9 mouse cellular contexts compared by ENCODE assay signal in genomic region chr11:106134580-106135528, GRCm38 (mm10). TPM values are rescaled to one million over a fixed set of nuclear protein-coding genes. Genes with fewer than 3 reads are reported as not detected.
DNase-seq lines count a peak whose midpoint lies in the region; ATAC-seq and TF ChIP-seq lines count a peak whose summit lies in the region.
"Had no signal": no experiment of that assay in that cellular context is flagged by ENCODE, and none has a peak within 500 bp of the region (broad histone marks: within the 10 kb centered on the region; RNA-seq: fewer than 3 reads in every experiment).

No protein-coding gene starts in this region.

- H3K4me2 ChIP-seq in liver, embryonic 14.5 days (ENCODE audit: low read depth): peak overlapping the region; percentile 38

- no peak for DNase-seq in thymus, adult 2 months
- DNase-seq in thymus, postnatal 36 days: no peak
- peak; percentile 59 to 69 for DNase-seq in cerebellum, adult 2 months
- peak; percentile 70 for DNase-seq in gastrocnemius, postnatal 25 days
- peak; percentile 54 for DNase-seq in induced T-regulatory cell, adult 2 months (ENCODE audit: low read depth)
- DNase-seq in liver, embryonic 14.5 days (ENCODE audit: low read depth in 3 of 3, low spot score in 3 of 3): peak in 2 of 3 experiments; percentile 36 to 37
- peak; percentile 34 for DNase-seq in naive thymus-derived CD4-positive, alpha-beta T cell, adult 2 months (ENCODE audit: low read depth)

- H3K9me3 ChIP-seq in liver, embryonic 14.5 days (ENCODE audit: control insufficient read depth, low read length): no peaks in the 10 kb centered on the region

- H3K36me3 ChIP-seq in thymus, adult 2 months (ENCODE audit: control insufficient read depth, insufficient read depth, low read length): no peaks in the 10 kb centered on the region
- H3K36me3 ChIP-seq in liver, embryonic 14.5 days (replicated peaks; ENCODE audit: control insufficient read depth, insufficient read depth, low read depth): no peaks in the 10 kb centered on the region

- no peak for TF ChIP-seq CTCF in thymus, adult 2 months (IDR thresholded peaks at IDR 0.05; ENCODE audit: borderline replicate concordance, control insufficient read depth, extremely low read depth, insufficient read depth, low read length, poor library complexity)
- no peak for TF ChIP-seq CTCF in cerebellum, adult 2 months (IDR thresholded peaks at IDR 0.05; ENCODE audit: borderline replicate concordance, insufficient read depth, low read depth, low read length)
- TF ChIP-seq CTCF in liver, embryonic 14.5 days (IDR thresholded peaks at IDR 0.05; ENCODE audit: low read depth): no peak

- WGBS in thymus, adult 2 months: 13% methylated on average over 8 of the region's 8 CpGs
- WGBS in cerebellum, adult 2 months: 17% methylated on average over 8 of the region's 8 CpGs
- 11% methylated on average over 8 of the region's 8 CpGs for WGBS in liver, embryonic 14.5 days (ENCODE audit: insufficient replicate concordance)

- H3K27me3 ChIP-seq in thymus, adult 2 months (ENCODE audit: control insufficient read depth, insufficient read depth, low read length): no peaks in the 10 kb centered on the region
- H3K27me3 ChIP-seq in cerebellum, adult 2 months (ENCODE audit: control insufficient read depth, insufficient read depth, low read length): no peaks in the 10 kb centered on the region
- no peaks in the 10 kb centered on the region for H3K27me3 ChIP-seq in liver, embryonic 14.5 days (ENCODE audit: control insufficient read depth, insufficient read depth, low read length)

- peaks cover 6% of the 10 kb centered on the region for H3K4me1 ChIP-seq in thymus, adult 2 months (replicated peaks; ENCODE audit: control insufficient read depth, insufficient read depth, low read length)
- peaks cover 8% of the 10 kb centered on the region; the same call in 1 of the 2 replicates for H3K4me1 ChIP-seq in cerebellum, adult 2 months (ENCODE audit: control insufficient read depth, insufficient read depth, low read length)
- peaks cover 0 to 8% of the 10 kb centered on the region in 2 experiments; a peak in 3 of 4 replicates for H3K4me1 ChIP-seq in liver, embryonic 14.5 days (replicated peaks; ENCODE audit: control insufficient read depth in 2 of 2, insufficient read depth in 2 of 2, low read length in 1 of 2)

- H3K9ac ChIP-seq in liver, embryonic 14.5 days (replicated peaks): no peak overlapping the region

- H3K4me3 ChIP-seq in thymus, adult 2 months (ENCODE audit: control insufficient read depth, insufficient read depth, low read length): no peak overlapping the region
- no peak overlapping the region for H3K4me3 ChIP-seq in cerebellum, adult 2 months (replicated peaks; ENCODE audit: insufficient read depth, low read depth, low read length)
- H3K4me3 ChIP-seq in liver, embryonic 14.5 days (ENCODE audit: insufficient read depth in 1 of 2, low read depth in 2 of 2, low read length in 2 of 2): no peak overlapping the region

- ATAC-seq in liver, embryonic 14.5 days (ENCODE audit: insufficient read depth): peak; percentile 71
- ATAC-seq in erythroid progenitor cell, adult 5-6 weeks (replicated peaks; ENCODE audit: low FRiP score, poor library complexity, severe bottlenecking): no peak

- TF ChIP-seq POLR2A in thymus, adult 2 months (IDR thresholded peaks at IDR 0.05; ENCODE audit: control insufficient read depth, extremely low read depth, insufficient read depth, low read length, poor library complexity): no peak
- TF ChIP-seq POLR2A in cerebellum, adult 2 months (IDR thresholded peaks at IDR 0.05; ENCODE audit: borderline replicate concordance, insufficient read depth, low read length): no peak

- peak overlapping the region; percentile 33; the same call in 1 of the 2 replicates for H3K27ac ChIP-seq in thymus, adult 2 months (ENCODE audit: control insufficient read depth, insufficient read depth, low read length)
- H3K27ac ChIP-seq in cerebellum, adult 2 months (ENCODE audit: insufficient read depth, low read length): peak overlapping the region; percentile 58
- H3K27ac ChIP-seq in liver, embryonic 14.5 days: peak overlapping the region; percentile 65

- TF ChIP-seq EP300 in liver, embryonic 14.5 days (IDR thresholded peaks at IDR 0.05; ENCODE audit: low read depth): no peak

RNA-seq across cellular contexts. Expression of gene Gm10840, which starts 25.8 kb away (rescaled TPM):
- polyA plus RNA-seq in thymus, adult 2 months (2012; rRNA removed): not detected in 2 replicates
- polyA plus RNA-seq in cerebellum, adult 2 months (2012; rRNA removed): not detected in 2 replicates
- not detected for total RNA-seq in gastrocnemius, postnatal 25 days (2021)
- not detected in 2 replicates for polyA plus RNA-seq in liver, embryonic 14.5 days (2012; rRNA removed)
- polyA plus RNA-seq in liver, embryonic 14.5 days (2014; fragmentation: Nextera tagmentation; extraction: Ambion mirVana): not detected in 2 replicates
- not detected in 2 replicates for total RNA-seq in erythroid progenitor cell, adult 5-6 weeks (2015; ENCODE audit: low replicate concordance)
- total RNA-seq in erythroid progenitor cell, adult 5-6 weeks (2017; ENCODE audit: low replicate concordance): not detected in 2 replicates
- total RNA-seq: gastrocnemius, postnatal 4 days had no signal

RNA-seq across cellular contexts. Expression of gene Limd2, which starts 25.8 kb away (rescaled TPM):
- 569 and 594 TPM in 2 replicates for polyA plus RNA-seq in thymus, adult 2 months (2012; rRNA removed)
- 36.1 and 41.1 TPM in 2 replicates for polyA plus RNA-seq in cerebellum, adult 2 months (2012; rRNA removed)
- 1 to 10 TPM; 1.9 to 3.3 TPM for total RNA-seq in gastrocnemius, postnatal 25 days (2021)
- 17.3 and 26.7 TPM in 2 replicates for polyA plus RNA-seq in liver, embryonic 14.5 days (2012; rRNA removed)
- 57.8 and 59.4 TPM in 2 replicates for polyA plus RNA-seq in liver, embryonic 14.5 days (2014; fragmentation: Nextera tagmentation; extraction: Ambion mirVana)
- 35.7 and 49.0 TPM in 2 replicates for total RNA-seq in erythroid progenitor cell, adult 5-6 weeks (2015; ENCODE audit: low replicate concordance)
- 4.8 and 8.7 TPM in 2 replicates for total RNA-seq in erythroid progenitor cell, adult 5-6 weeks (2017; ENCODE audit: low replicate concordance)

RNA-seq across cellular contexts. Expression of gene Map3k3, which starts 50.4 kb away (rescaled TPM):
- polyA plus RNA-seq in thymus, adult 2 months (2012; rRNA removed): 45.6 and 46.0 TPM in 2 replicates
- 33.8 and 34.0 TPM in 2 replicates for polyA plus RNA-seq in cerebellum, adult 2 months (2012; rRNA removed)
- total RNA-seq in gastrocnemius, postnatal 25 days (2021): 10 to 100 TPM; 18.5 to 20.8 TPM
- polyA plus RNA-seq in liver, embryonic 14.5 days (2012; rRNA removed): 5.2 and 5.5 TPM in 2 replicates
- polyA plus RNA-seq in liver, embryonic 14.5 days (2014; fragmentation: Nextera tagmentation; extraction: Ambion mirVana): 3.8 and 5.4 TPM in 2 replicates
- 9.6 and 11.5 TPM in 2 replicates for total RNA-seq in erythroid progenitor cell, adult 5-6 weeks (2015; ENCODE audit: low replicate concordance)
- total RNA-seq in erythroid progenitor cell, adult 5-6 weeks (2017; ENCODE audit: low replicate concordance): 5.7 and 6.2 TPM in 2 replicates

Comparison
In these comparisons a context has a peak if more than half of its experiments do, and no peak if none do; other contexts are left out.
1. DNase-seq: peak in cerebellum, adult 2 months (2 of 2), gastrocnemius, postnatal 25 days (single experiment), induced T-regulatory cell, adult 2 months (single experiment), liver, embryonic 14.5 days (2 of 3) and naive thymus-derived CD4-positive, alpha-beta T cell, adult 2 months (single experiment); none in thymus, adult 2 months (single experiment) and thymus, postnatal 36 days (0 of 2).
2. Peak in every context shown above with its lines, with median percentiles within 50 percentile points of each other: H3K27ac ChIP-seq.